Mouse (Mus musculus): ENCODE results near the gene Mllt6. TPM values are rescaled to one million over a fixed set of nuclear protein-coding genes. Genes with fewer than 3 reads are reported as not detected.

Gene Mllt6
- polyA plus RNA-seq, 1 experiment from 2014 or later: 3.3 TPM

DNA sequence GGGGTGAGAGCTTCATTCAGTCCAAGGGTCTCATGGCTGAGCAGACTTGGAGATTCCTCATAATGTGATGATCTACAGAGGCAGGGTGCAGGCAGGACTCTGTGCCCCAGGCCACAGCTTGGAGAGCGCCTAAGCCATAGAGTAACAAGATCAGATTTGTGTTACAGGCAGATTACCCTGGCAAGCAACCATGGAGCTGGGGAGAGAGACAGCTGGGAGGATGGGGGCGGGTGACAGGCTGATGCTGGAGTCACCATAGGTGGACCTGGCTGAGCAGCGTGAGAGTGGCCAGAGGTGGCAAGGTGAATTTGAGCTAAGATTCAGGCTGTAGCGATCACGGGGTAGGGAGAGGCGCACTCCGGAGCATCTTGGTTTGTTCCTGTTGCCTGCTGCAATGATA is 4.9 kb downstream of the Mllt6 start:
- H3K4me2 ChIP-seq: no peak overlapping the region
- WGBS (ENCODE audit: insufficient replicate concordance): 81% methylated on average over 7 of the region's 7 CpGs
- H3K4me1 ChIP-seq (ENCODE audit: control insufficient read depth, insufficient read depth, low read length): peaks cover 35% of the 10 kb centered on the region
- peak overlapping the region; percentile 58; the same call in 1 of the 2 replicates for H3K9ac ChIP-seq (ENCODE audit: low read depth, low read length)
- no peak for ATAC-seq (replicated peaks; ENCODE audit: insufficient number of reproducible peaks, low FRiP score, low TSS enrichment)
- no peaks in the 10 kb centered on the region for H3K27me3 ChIP-seq (ENCODE audit: control insufficient read depth, insufficient read depth, low read length)
- H3K9me3 ChIP-seq (replicated peaks; ENCODE audit: control insufficient read depth, low read length): no peaks in the 10 kb centered on the region
- H3K4me3 ChIP-seq (ENCODE audit: low read depth, low read length): no peak overlapping the region
- peaks cover 38% of the 10 kb centered on the region for H3K36me3 ChIP-seq (ENCODE audit: control insufficient read depth, insufficient read depth, low read length)
- no peak overlapping the region; the same call in 1 of the 2 replicates for H3K27ac ChIP-seq (ENCODE audit: low read depth, low read length)

DNA sequence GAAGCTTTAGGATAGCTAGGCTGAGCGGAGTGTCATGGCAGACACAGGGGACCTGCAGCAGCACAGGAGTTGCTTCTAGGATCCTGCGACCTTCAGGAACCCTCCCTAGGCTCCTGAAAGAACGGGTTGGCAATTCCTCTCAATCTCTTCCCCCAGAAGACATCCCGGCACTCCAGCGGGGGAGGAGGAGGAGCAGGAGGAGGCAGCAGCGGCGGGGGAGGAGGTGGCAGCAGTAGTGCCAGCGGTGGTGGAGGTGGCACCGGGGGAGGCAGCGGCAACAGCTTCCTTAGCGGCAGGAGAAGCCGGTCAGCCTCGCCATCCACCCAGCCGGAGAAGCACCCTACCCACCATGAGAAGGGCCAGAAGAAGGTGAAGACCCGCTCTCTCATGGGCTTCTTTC is 6.1 kb downstream of the Mllt6 start:
- peak overlapping the region; percentile 8; the same call in 1 of the 2 replicates for H3K4me3 ChIP-seq (ENCODE audit: low read depth, low read length)
- WGBS (ENCODE audit: insufficient replicate concordance): 40% methylated on average over 14 of the region's 15 CpGs
- peaks cover 42% of the 10 kb centered on the region for H3K36me3 ChIP-seq (ENCODE audit: control insufficient read depth, insufficient read depth, low read length)
- H3K27me3 ChIP-seq (ENCODE audit: control insufficient read depth, insufficient read depth, low read length): no peaks in the 10 kb centered on the region
- peak overlapping the region; percentile 58; the same call in 1 of the 2 replicates for H3K9ac ChIP-seq (ENCODE audit: low read depth, low read length)
- no peaks in the 10 kb centered on the region for H3K9me3 ChIP-seq (replicated peaks; ENCODE audit: control insufficient read depth, low read length)
- H3K27ac ChIP-seq (ENCODE audit: low read depth, low read length): peak overlapping the region; percentile 73
- H3K4me2 ChIP-seq: peak overlapping the region; percentile 38
- no peak for ATAC-seq (replicated peaks; ENCODE audit: insufficient number of reproducible peaks, low FRiP score, low TSS enrichment)
- H3K4me1 ChIP-seq (ENCODE audit: control insufficient read depth, insufficient read depth, low read length): peaks cover 35% of the 10 kb centered on the region

GRCm38 (mm10) chr11:97669829-97670228 is 6.6 kb downstream of the Mllt6 start:
- H3K4me1 ChIP-seq (ENCODE audit: control insufficient read depth, insufficient read depth, low read length): peaks cover 32% of the 10 kb centered on the region
- H3K4me3 ChIP-seq (ENCODE audit: low read depth, low read length): peak overlapping the region; percentile 8
- H3K9me3 ChIP-seq (replicated peaks; ENCODE audit: control insufficient read depth, low read length): no peaks in the 10 kb centered on the region
- H3K27me3 ChIP-seq (ENCODE audit: control insufficient read depth, insufficient read depth, low read length): no peaks in the 10 kb centered on the region
- H3K9ac ChIP-seq (ENCODE audit: low read depth, low read length): peak overlapping the region; percentile 58; the same call in 1 of the 2 replicates
- peak overlapping the region; percentile 55 for H3K4me2 ChIP-seq
- H3K27ac ChIP-seq (ENCODE audit: low read depth, low read length): peak overlapping the region; percentile 73
- 15% methylated on average over 4 of the region's 6 CpGs for WGBS (ENCODE audit: insufficient replicate concordance)
- ATAC-seq (replicated peaks; ENCODE audit: insufficient number of reproducible peaks, low FRiP score, low TSS enrichment): 0 out of 2 replicates have a peak, but pooled peaks have one; percentile 41
- H3K36me3 ChIP-seq (ENCODE audit: control insufficient read depth, insufficient read depth, low read length): peaks cover 47% of the 10 kb centered on the region

DNA sequence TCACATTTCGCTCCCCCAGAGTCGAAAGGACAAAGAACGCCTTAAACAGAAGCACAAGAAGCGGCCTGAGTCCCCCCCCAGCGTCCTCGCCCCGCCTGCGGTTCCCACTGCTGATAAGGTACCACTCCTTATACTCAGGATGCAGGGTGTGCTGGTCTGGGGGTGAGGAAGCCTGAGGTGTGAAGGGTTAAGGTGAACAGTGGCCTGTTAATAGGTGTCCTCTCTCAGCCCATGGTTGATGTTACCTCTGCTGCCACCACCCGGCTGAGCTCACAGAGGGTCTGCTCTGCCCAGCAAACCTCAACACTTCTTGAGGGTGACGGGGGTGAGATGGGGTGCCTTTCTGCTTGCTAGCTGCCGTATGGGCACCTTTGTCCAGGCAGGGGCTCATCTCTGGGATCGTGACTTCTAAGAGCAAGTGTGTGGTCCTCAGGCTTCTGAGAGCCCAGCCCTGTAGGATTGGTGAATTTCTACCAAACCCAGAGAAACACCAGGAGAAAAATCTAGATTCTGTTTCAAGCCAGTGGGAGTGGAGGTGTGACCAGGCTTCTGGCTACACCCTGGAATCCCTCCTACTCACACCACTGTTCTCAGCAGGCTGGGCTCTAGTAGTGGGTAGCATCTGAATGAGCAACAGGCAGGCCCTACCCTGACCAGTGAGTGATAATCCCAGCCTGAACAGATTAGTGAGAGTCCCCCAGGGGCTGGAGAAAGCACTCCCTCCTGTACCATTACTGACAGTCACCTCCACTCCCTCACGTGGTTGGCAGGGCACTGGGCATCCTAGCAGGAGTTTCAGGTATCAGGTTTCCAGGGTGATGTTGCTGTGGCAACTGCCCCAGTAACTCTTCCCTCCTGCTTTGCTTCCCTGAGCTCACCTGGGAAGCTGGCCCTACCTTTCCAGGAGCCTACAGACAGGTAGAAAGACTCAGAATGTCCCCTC is 7.3 kb downstream of the Mllt6 start:
- 0 out of 2 replicates have a peak, but pooled peaks have one; percentile 46 for ATAC-seq (replicated peaks; ENCODE audit: insufficient number of reproducible peaks, low FRiP score, low TSS enrichment)
- 28% methylated on average over 13 of the region's 13 CpGs for WGBS (ENCODE audit: insufficient replicate concordance)
- Histone ChIP-seq H3K4me1 (ENCODE audit: control insufficient read depth, insufficient read depth, low read length) (peaks cover 30% of the 10 kb centered on the region), H3K4me3 (ENCODE audit: low read depth, low read length) (peak overlapping the region; percentile 1; the same call in 1 of the 2 replicates), H3K27me3 (ENCODE audit: control insufficient read depth, insufficient read depth, low read length) (no peaks in the 10 kb centered on the region), H3K4me2 (peak overlapping the region; percentile 55), H3K9ac (ENCODE audit: low read depth, low read length) (peak overlapping the region; percentile 7; the same call in 1 of the 2 replicates), H3K27ac (ENCODE audit: low read depth, low read length) (peak overlapping the region; percentile 73), H3K36me3 (ENCODE audit: control insufficient read depth, insufficient read depth, low read length) (peaks cover 47% of the 10 kb centered on the region), H3K9me3 (replicated peaks; ENCODE audit: control insufficient read depth, low read length) (no peaks in the 10 kb centered on the region)

- no peak overlapping the region for H3K27ac ChIP-seq (ENCODE audit: low read depth, low read length)
- H3K4me3 ChIP-seq (ENCODE audit: low read depth, low read length): no peak overlapping the region
- H3K4me2 ChIP-seq: no peak overlapping the region
- 55% methylated on average over 2 of the region's 2 CpGs for WGBS (ENCODE audit: insufficient replicate concordance)
- H3K27me3 ChIP-seq (ENCODE audit: control insufficient read depth, insufficient read depth, low read length): no peaks in the 10 kb centered on the region
- H3K4me1 ChIP-seq (ENCODE audit: control insufficient read depth, insufficient read depth, low read length): peaks cover 34% of the 10 kb centered on the region
- no peak for ATAC-seq (replicated peaks; ENCODE audit: insufficient number of reproducible peaks, low FRiP score, low TSS enrichment)
- H3K36me3 ChIP-seq (ENCODE audit: control insufficient read depth, insufficient read depth, low read length): peaks cover 45% of the 10 kb centered on the region
- H3K9me3 ChIP-seq (replicated peaks; ENCODE audit: control insufficient read depth, low read length): no peaks in the 10 kb centered on the region
- no peak overlapping the region for H3K9ac ChIP-seq (ENCODE audit: low read depth, low read length)
These were observed 7.9 kb downstream of the Mllt6 start for GRCm38 (mm10) chr11:97671177-97671527.

DNA sequence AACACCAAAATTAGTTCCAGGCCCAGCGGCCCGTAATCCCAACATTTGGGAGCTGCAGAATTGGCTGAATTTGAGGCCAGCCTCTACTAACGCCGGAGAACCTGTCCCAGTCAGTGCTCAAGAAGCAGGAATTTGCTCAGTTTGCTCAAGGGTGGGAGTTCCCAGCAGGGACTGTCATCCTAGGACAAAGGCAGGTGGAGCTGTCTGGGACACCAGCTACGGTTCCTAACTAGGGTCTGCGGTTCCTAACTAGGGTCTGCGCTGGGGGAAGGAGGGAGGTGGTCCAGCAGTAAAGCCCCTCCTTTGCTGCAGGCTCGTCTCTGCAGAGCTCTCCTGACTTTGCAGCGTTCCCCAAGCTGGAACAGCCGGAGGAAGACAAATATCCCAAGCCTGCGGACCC is 9.9 kb downstream of the Mllt6 start:
- peaks cover 52% of the 10 kb centered on the region for H3K36me3 ChIP-seq (ENCODE audit: control insufficient read depth, insufficient read depth, low read length)
- WGBS (ENCODE audit: insufficient replicate concordance): 87% methylated on average over 11 of the region's 11 CpGs
- no peaks in the 10 kb centered on the region for H3K9me3 ChIP-seq (replicated peaks; ENCODE audit: control insufficient read depth, low read length)
- no peak overlapping the region for H3K4me2 ChIP-seq
- no peak overlapping the region for H3K4me3 ChIP-seq (ENCODE audit: low read depth, low read length)
- no peak overlapping the region for H3K9ac ChIP-seq (ENCODE audit: low read depth, low read length)
- H3K4me1 ChIP-seq (ENCODE audit: control insufficient read depth, insufficient read depth, low read length): peaks cover 33% of the 10 kb centered on the region
- ATAC-seq (replicated peaks; ENCODE audit: insufficient number of reproducible peaks, low FRiP score, low TSS enrichment): no peak
- H3K27me3 ChIP-seq (ENCODE audit: control insufficient read depth, insufficient read depth, low read length): no peaks in the 10 kb centered on the region
- H3K27ac ChIP-seq (ENCODE audit: low read depth, low read length): no peak overlapping the region

DNA sequence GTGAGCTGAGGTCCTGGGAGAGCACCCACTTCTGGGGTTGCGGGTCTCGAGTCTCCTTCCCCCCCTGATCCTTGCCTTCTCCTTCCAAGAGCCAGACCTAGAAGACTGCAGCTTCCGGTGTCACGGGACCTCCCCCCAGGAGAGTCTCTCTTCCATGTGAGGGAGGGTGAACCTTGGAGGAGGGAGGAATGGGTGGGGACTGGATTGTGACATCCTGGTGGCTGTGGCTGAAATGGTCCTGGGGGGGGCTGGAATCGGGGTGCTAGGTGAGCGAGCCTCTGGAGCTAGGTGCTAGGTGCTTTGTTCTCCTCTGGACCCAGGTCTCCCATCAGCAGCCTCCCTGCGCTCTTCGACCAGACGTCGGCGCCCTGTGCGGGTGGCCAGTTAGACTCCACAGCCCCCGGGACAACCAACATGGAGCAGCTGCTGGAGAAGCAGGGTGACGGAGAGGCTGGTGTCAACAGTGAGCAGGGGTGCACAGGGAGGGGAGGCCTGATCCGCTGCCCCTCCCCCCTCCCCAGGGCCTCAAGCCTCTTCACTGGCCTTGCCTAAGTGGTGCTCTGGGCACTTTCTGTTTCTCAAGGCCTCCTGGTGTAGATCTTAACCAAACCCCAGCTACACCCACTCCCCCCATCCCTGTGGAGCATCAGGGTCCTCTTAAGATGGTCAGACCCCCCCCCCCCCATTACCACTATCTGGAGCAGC is 13.0 kb downstream of the Mllt6 start:
- H3K9ac ChIP-seq (ENCODE audit: low read depth, low read length): no peak overlapping the region
- H3K4me3 ChIP-seq (ENCODE audit: low read depth, low read length): no peak overlapping the region
- no peak overlapping the region for H3K27ac ChIP-seq (ENCODE audit: low read depth, low read length)
- H3K9me3 ChIP-seq (replicated peaks; ENCODE audit: control insufficient read depth, low read length): no peaks in the 10 kb centered on the region
- H3K4me1 ChIP-seq (ENCODE audit: control insufficient read depth, insufficient read depth, low read length): peaks cover 4% of the 10 kb centered on the region
- WGBS (ENCODE audit: insufficient replicate concordance): 63% methylated on average over 15 of the region's 15 CpGs
- no peak overlapping the region for H3K4me2 ChIP-seq
- no peaks in the 10 kb centered on the region for H3K27me3 ChIP-seq (ENCODE audit: control insufficient read depth, insufficient read depth, low read length)
- ATAC-seq (replicated peaks; ENCODE audit: insufficient number of reproducible peaks, low FRiP score, low TSS enrichment): no peak
- peaks cover 53% of the 10 kb centered on the region for H3K36me3 ChIP-seq (ENCODE audit: control insufficient read depth, insufficient read depth, low read length)

GRCm38 (mm10) chr11:97677381-97677780 is 14.2 kb downstream of the Mllt6 start:
- 79% methylated on average over 15 of the region's 15 CpGs for WGBS (ENCODE audit: insufficient replicate concordance)

More at GRCm38 (mm10) chr11:97677381-97677780, 14.2 kb downstream of the Mllt6 start:
- no peak overlapping the region for H3K9ac ChIP-seq (ENCODE audit: low read depth, low read length)
- peaks cover 51% of the 10 kb centered on the region for H3K36me3 ChIP-seq (ENCODE audit: control insufficient read depth, insufficient read depth, low read length)
- H3K4me2 ChIP-seq: no peak overlapping the region
- H3K27ac ChIP-seq (ENCODE audit: low read depth, low read length): no peak overlapping the region
- no peak overlapping the region for H3K4me3 ChIP-seq (ENCODE audit: low read depth, low read length)
- H3K4me1 ChIP-seq (ENCODE audit: control insufficient read depth, insufficient read depth, low read length): peaks cover 7% of the 10 kb centered on the region
- ATAC-seq (replicated peaks; ENCODE audit: insufficient number of reproducible peaks, low FRiP score, low TSS enrichment): no peak
- no peaks in the 10 kb centered on the region for H3K9me3 ChIP-seq (replicated peaks; ENCODE audit: control insufficient read depth, low read length)
- no peaks in the 10 kb centered on the region for H3K27me3 ChIP-seq (ENCODE audit: control insufficient read depth, insufficient read depth, low read length)
